Mouse (Mus musculus) midbrain, postnatal 0 days (tissue): ENCODE results near the gene Anapc10. TPM values are rescaled to one million over a fixed set of nuclear protein-coding genes. Genes with fewer than 3 reads are reported as not detected.
"Not testable (repeated sequence)": the region's sequence is repeated elsewhere in the genome, so short reads cannot be mapped to it uniquely, and the experiment has no call there.

Experiments
- ATAC-seq: fragments of 200-750 bp; cut with Nextera tagmentation; 2 replicates; pipeline ENCODE4 v1.8.0; 2017; ENCODE audit warnings: moderate number of reproducible peaks, mild to moderate bottlenecking, moderate TSS enrichment, moderate library complexity; ENCODE audit not compliant: low FRiP score
- DNase-seq: peaks from one replicate; pipeline ENCODE4 v3.0.0-alpha.2; 2015; ENCODE audit warnings: low spot score
- H3K27ac ChIP-seq: fragments of 300-500 bp; sonication (generic); 2 replicates; pipeline ENCODE4 v1.5.1; 2014; ENCODE audit warnings: low read depth, mild to moderate bottlenecking, low read length, mixed read lengths
- H3K27me3 ChIP-seq: fragments of 300-500 bp; sonication (generic); 2 replicates; pipeline ENCODE4 v1.6.1; 2014; ENCODE audit warnings: low read length, control low read depth, mixed read lengths; ENCODE audit not compliant: insufficient read depth
- H3K36me3 ChIP-seq: fragments of 300-500 bp; sonication (generic); 2 replicates; pipeline ENCODE4 v1.6.1; 2014; ENCODE audit warnings: low read length, control low read depth, mixed read lengths; ENCODE audit not compliant: insufficient read depth
- H3K4me1 ChIP-seq: fragments of 300-500 bp; sonication (generic); 2 replicates; pipeline ENCODE4 v1.6.1; 2014; ENCODE audit warnings: mild to moderate bottlenecking, control low read depth, antibody characterized with exemption, low read length, mixed read lengths; ENCODE audit not compliant: insufficient read depth
- H3K4me2 ChIP-seq: fragments of 300-500 bp; sonication (generic); 2 replicates; pipeline ENCODE4 v1.6.1; 2014; ENCODE audit warnings: low read depth, mild to moderate bottlenecking, low read length, mixed read lengths; ENCODE audit not compliant: poor library complexity, severe bottlenecking
- H3K4me3 ChIP-seq: fragments of 300-500 bp; sonication (generic); 2 replicates; pipeline ENCODE4 v1.5.1; 2014; ENCODE audit warnings: low read depth, mild to moderate bottlenecking, low read length, moderate library complexity
- H3K9ac ChIP-seq: fragments of 300-500 bp; sonication (generic); replicated peaks from 2 replicates; pipeline ENCODE4 v1.6.1; 2014; ENCODE audit warnings: mild to moderate bottlenecking, low read length, moderate library complexity, mixed read lengths; ENCODE audit not compliant: poor library complexity, severe bottlenecking
- H3K9me3 ChIP-seq: fragments of 300-500 bp; sonication (generic); 2 replicates; pipeline ENCODE4 v1.6.1; 2016; ENCODE audit warnings: low read length, control low read depth
- CTCF ChIP-seq: IDR thresholded peaks from 2 replicates; pipeline ENCODE4 v1.5.1; 2016; ENCODE audit warnings: antibody characterized with exemption, mild to moderate bottlenecking
- WGBS: fragments of 180-500 bp; shearing (Covaris S2); extraction: QIAGEN DNeasy Blood & Tissue Kit; methylation state at CpG from one replicate; pipeline ENCODE4 v1.1.7; 2014; 5-methylcytosine and 5-hydroxymethylcytosine counted together
- polyA plus RNA-seq: library from polyadenylated mRNA; unstranded; fragments of >200 nt; fragmentation: Nextera tagmentation; extraction: Ambion mirVana; gene quantifications from 2 replicates; pipeline ENCODE4 v1.2.1, GENCODE M21; 2015
- total RNA-seq: library from RNA; depleted of rRNA; stranded (reverse); fragments of >200 nt; gene quantifications from 2 replicates; pipeline ENCODE4 v1.2.3, GENCODE M21; 2014; rRNA removed

The Anapc10 gene
- total RNA-seq (8.3 and 8.6 TPM in 2 replicates), polyA plus RNA-seq (39.2 and 39.7 TPM in 2 replicates)

DNA sequence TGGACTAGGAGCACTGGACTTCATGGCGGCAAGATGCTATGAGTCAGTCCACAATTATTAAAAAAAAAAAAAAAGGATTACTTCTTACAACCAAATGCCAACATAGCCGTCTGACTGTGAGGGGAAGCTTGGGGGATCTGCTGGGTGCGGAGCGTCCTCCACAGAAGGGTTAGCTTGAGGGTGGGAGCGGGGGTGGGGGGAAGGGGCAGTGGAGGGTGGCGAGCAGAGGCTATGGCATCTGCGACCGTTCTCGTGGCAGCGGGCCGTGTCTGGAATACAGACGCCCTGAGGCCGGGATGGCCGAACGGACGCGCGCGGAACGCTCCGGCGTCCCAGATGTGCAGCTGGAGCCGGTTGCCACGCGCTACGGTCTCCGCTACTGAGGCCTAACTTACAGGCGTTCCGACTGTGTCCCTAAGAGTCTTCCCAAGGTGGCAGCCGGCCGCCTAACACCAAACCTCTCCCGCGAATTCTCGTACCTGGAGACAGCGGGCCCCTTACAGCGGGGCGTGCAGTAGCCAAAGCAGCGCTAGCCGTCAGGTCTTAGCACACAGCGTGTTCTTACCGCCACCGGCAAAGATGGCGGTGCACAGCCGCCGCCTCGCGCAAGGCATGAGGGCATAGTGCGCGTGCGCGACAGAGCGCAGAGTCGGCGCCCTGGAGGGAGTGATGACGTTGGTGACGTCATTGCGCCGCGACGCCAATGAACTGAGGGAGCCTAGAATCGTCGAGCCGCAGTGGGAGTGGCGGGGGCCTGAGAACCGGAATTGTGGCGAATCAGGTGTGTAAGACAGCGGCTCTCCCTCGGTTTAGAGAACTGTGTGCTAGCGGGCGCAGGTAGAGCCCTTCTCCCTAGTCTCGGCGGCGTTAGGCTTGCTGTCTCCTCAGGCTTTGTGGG lies at the start of gene Anapc10, which contains the start of gene Abce1:
Gene Anapc10, plus strand, starts transcription at position 757 of the 898 bp plus-strand sequence.
Gene Abce1, minus strand, starts transcription at position 677 of the 898 bp plus-strand sequence.
- no peaks in the 10 kb centered on the region for H3K4me1 ChIP-seq
- DNase-seq (peak; percentile 99), ATAC-seq (peak; percentile 99)
- H3K4me3 ChIP-seq: peak within 1 kb of the TSS; percentile 82
- no peak for TF ChIP-seq CTCF
- no peaks in the 10 kb centered on the region for H3K9me3 ChIP-seq
- peak within 1 kb of the TSS; percentile 93 for H3K27ac ChIP-seq
- H3K9ac ChIP-seq: peak within 1 kb of the TSS; percentile 79
- peak within 1 kb of the TSS; percentile 83 for H3K4me2 ChIP-seq
- H3K27me3 ChIP-seq: no peaks in the 10 kb centered on the region
- under 1% methylated on average over 73 of the region's 73 CpGs for WGBS
- H3K36me3 ChIP-seq: peaks cover 2% of the 10 kb centered on the region

DNA sequence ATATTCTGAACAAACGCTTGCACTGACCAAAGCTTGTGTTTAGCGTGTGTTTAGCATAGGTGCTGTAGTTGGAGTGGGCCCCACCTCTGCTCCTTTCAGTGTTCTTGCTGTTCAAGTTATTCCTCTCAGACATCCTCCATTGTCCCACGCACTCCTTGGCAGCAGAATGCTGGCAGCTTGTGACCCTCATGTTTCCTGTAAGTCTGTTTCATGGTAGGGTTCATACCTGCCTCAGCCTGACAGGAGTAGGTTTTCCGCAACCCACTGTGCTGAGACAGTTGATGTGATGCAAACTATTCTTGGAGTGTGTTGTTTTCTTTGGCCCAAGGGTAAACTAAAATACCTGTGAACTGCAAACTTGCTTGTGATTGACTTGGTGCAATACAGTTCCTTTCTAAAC lies 35.2 kb upstream of the Anapc10 start:
- Histone ChIP-seq H3K27me3 (no peaks in the 10 kb centered on the region), H3K9me3 (no peaks in the 10 kb centered on the region), H3K9ac (no peak overlapping the region), H3K4me3 (no peak overlapping the region), H3K4me2 (no peak overlapping the region), H3K4me1 (no peaks in the 10 kb centered on the region), H3K27ac (no peak overlapping the region), H3K36me3 (peaks cover 15% of the 10 kb centered on the region)
- 91% methylated on average over 4 of the region's 4 CpGs for WGBS
- no peak for TF ChIP-seq CTCF
- no peak for DNase-seq
- no peak for ATAC-seq

DNA sequence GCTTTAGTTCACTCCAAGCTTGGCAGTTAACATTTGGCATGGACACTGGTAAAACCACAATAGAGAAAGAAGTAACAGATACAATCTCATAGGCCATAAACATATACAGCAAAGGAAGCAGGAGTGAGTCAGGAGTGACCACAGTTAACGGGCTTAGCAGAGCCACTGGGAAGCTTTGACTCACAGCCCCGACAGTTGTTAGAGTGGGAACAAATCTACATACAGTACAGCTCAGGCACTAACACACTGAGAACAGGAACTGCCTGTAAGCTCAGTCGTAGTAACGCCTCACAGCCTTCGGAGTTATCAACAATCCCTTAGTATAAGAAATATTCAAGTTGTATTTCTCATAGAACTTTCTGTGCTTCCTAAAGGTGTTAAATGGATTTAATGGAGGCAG lies 32.6 kb upstream of the Anapc10 start:
- Histone ChIP-seq H3K9me3 (no peaks in the 10 kb centered on the region), H3K27me3 (no peaks in the 10 kb centered on the region), H3K36me3 (peaks cover 9% of the 10 kb centered on the region; the same call in 1 of the 2 replicates), H3K4me2 (no peak overlapping the region), H3K4me3 (no peak overlapping the region), H3K27ac (no peak overlapping the region), H3K4me1 (no peaks in the 10 kb centered on the region), H3K9ac (no peak overlapping the region)
- ATAC-seq (no peak), DNase-seq (no peak)
- 57% methylated on average over 5 of the region's 5 CpGs for WGBS
- no peak for TF ChIP-seq CTCF

- not testable (repeated sequence) for DNase-seq, H3K36me3 ChIP-seq, H3K27me3 ChIP-seq, H3K4me1 ChIP-seq, H3K27ac ChIP-seq, H3K9me3 ChIP-seq, H3K9ac ChIP-seq
- ATAC-seq: 0 out of 2 replicates have a peak, but pooled peaks have one; percentile 59
- 24% methylated on average over 10 of the region's 10 CpGs for WGBS
- Histone ChIP-seq H3K4me3 (peak overlapping the region; percentile 29; the same call in 1 of the 2 replicates), H3K4me2 (peak overlapping the region; percentile 54)
These were observed 31.5 kb upstream of the Anapc10 start for GRCm38 (mm10) chr8:79680083-79680482.

GRCm38 (mm10) chr8:79680555-79680954 lies 31.1 kb upstream of the Anapc10 start:
- Histone ChIP-seq H3K4me1 (no peaks in the 10 kb centered on the region), H3K4me3 (peak overlapping the region; percentile 29), H3K4me2 (peak overlapping the region; percentile 54), H3K36me3 (peaks cover 10% of the 10 kb centered on the region; the same call in 1 of the 2 replicates), H3K27ac (no peak overlapping the region), H3K27me3 (no peaks in the 10 kb centered on the region), H3K9ac (no peak overlapping the region), H3K9me3 (no peaks in the 10 kb centered on the region)
- WGBS: 6% methylated on average over 34 of the region's 34 CpGs
- TF ChIP-seq CTCF: no peak
- DNase-seq: peak; percentile 38
- ATAC-seq: peak; percentile 48; the same call in 1 of the 2 replicates

GRCm38 (mm10) chr8:79680965-79681364 lies 30.7 kb upstream of the Anapc10 start:
- Histone ChIP-seq H3K9me3 (no peaks in the 10 kb centered on the region), H3K36me3 (peaks cover 13% of the 10 kb centered on the region; the same call in 1 of the 2 replicates), H3K9ac (no peak overlapping the region), H3K4me1 (no peaks in the 10 kb centered on the region), H3K4me3 (peak overlapping the region; percentile 29), H3K4me2 (peak overlapping the region; percentile 54), H3K27ac (no peak overlapping the region), H3K27me3 (no peaks in the 10 kb centered on the region)
- TF ChIP-seq CTCF: no peak
- ATAC-seq (no peak), DNase-seq (no peak)
- 42% methylated on average over 2 of the region's 2 CpGs for WGBS

DNA sequence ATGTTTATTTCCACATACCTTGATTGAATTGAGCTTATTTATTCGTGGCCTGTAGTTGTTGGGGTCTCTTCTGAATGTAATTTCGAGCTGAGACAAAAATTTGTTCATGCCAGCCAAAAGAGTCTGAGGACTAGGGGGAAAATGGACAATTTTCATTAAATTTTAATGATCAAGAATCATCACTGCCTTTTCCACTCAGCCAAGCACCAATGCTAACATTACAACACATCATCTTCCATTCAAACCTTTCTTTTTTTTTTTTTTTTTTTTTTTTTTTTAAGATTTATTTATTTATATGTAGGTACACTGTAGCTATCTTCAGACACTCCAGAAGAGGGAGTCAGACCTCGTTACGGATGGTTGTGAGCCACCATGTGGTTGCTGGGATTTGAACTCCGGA lies 25.7 kb upstream of the Anapc10 start:
- peaks cover 31% of the 10 kb centered on the region for H3K36me3 ChIP-seq
- not testable (repeated sequence) for H3K4me3 ChIP-seq, H3K4me2 ChIP-seq, H3K4me1 ChIP-seq, ATAC-seq, H3K27ac ChIP-seq, H3K27me3 ChIP-seq, DNase-seq, H3K9ac ChIP-seq, H3K9me3 ChIP-seq
- WGBS: 98% methylated on average over 5 of the region's 5 CpGs
